Mouse (Mus musculus) heart, adult 18-20 months (tissue): Measurements from ENCODE around the gene Coq10a. TPM values are rescaled to one million over a fixed set of nuclear protein-coding genes. Genes with fewer than 3 reads are reported as not detected.

Experiments
- DNase-seq, 2 experiments: peaks; one replicate each; pipeline ENCODE4 v3.0.0; 2021 to 2022; ENCODE audit warnings: mixed read lengths in 1 of 2
- long read RNA-seq, 2 experiments: library from polyadenylated mRNA; stranded (forward); transcript quantifications; one replicate each; pipeline ENCODE4 v2.0.0; 2021
- total RNA-seq, 2 experiments: library from RNA; stranded (reverse); gene quantifications; 2 replicates each; pipeline ENCODE4 v1.2.3; 2021

The Coq10a gene
- total RNA-seq, result 100 to 1,000 TPM; 365 to 392 TPM
- long read RNA-seq, experiment 1, transcript Coq10a-205 (5 exons, 1,307 nt), result minor isoform, 12 of 406 reads
- long read RNA-seq, experiment 1, transcript Coq10a-207 (5 exons, 1,434 nt), result major isoform, 359 of 406 reads
- long read RNA-seq, experiment 1, transcript Coq10a-201 (5 exons, 1,421 nt), result minor isoform, 6 of 406 reads
- long read RNA-seq, experiment 1, partial matches to known transcripts, result 10 of 406 reads
- long read RNA-seq, experiment 1, other reads (novel, unspliced or antisense), result 19 of 406 reads
- long read RNA-seq, experiment 2, transcript Coq10a-201 (5 exons, 1,421 nt), result minor isoform, 6 of 227 reads
- long read RNA-seq, experiment 2, transcript Coq10a-205 (5 exons, 1,307 nt), result minor isoform, 11 of 227 reads
- long read RNA-seq, experiment 2, transcript Coq10a-207 (5 exons, 1,434 nt), result major isoform, 193 of 227 reads
- long read RNA-seq, experiment 2, partial matches to known transcripts, result 6 of 227 reads
- long read RNA-seq, experiment 2, other reads (novel, unspliced or antisense), result 11 of 227 reads

GRCm38 (mm10) chr10:128368402-128369217 lies at the start of gene Coq10a:
TSS of gene Coq10a (minus strand) at chr10:128368997.
- DNase-seq, result peak; percentile 93 to 97

- no peak for DNase-seq
Measured at GRCm38 (mm10) chr10:128414848-128415247, 46.1 kb upstream of the Coq10a start.

GRCm38 (mm10) chr10:128413076-128413475 lies 44.3 kb upstream of the Coq10a start:
- DNase-seq, result no peak

GRCm38 (mm10) chr10:128412558-128412957 lies 43.8 kb upstream of the Coq10a start:
- DNase-seq, result no peak

GRCm38 (mm10) chr10:128412055-128412381 lies 43.2 kb upstream of the Coq10a start:
- no peak for DNase-seq

GRCm38 (mm10) chr10:128411211-128412054 lies 42.6 kb upstream of the Coq10a start, which contains the start of the genes Nabp2 and Rnf41:
TSS of gene Nabp2 (minus strand) at chr10:128411492.
TSS of gene Rnf41 (plus strand) at chr10:128411657.
- peak; percentile 98 for DNase-seq

GRCm38 (mm10) chr10:128410560-128410845 lies 41.7 kb upstream of the Coq10a start:
- no peak for DNase-seq

- peak; percentile 98 to 99 for DNase-seq
Measured at GRCm38 (mm10) chr10:128409692-128410559, 41.1 kb upstream of the Coq10a start.

- no peak for DNase-seq
Measured at GRCm38 (mm10) chr10:128408591-128409535, 40.1 kb upstream of the Coq10a start.

GRCm38 (mm10) chr10:128403931-128404330 lies 35.1 kb upstream of the Coq10a start:
- DNase-seq, result no peak

GRCm38 (mm10) chr10:128401638-128402037 lies 32.8 kb upstream of the Coq10a start:
- DNase-seq, result no peak

GRCm38 (mm10) chr10:128401056-128401455 lies 32.3 kb upstream of the Coq10a start, which contains the start of gene Slc39a5:
TSS of gene Slc39a5 (minus strand) at chr10:128401229.
- DNase-seq, result no peak

GRCm38 (mm10) chr10:128400338-128400737 lies 31.5 kb upstream of the Coq10a start:
- DNase-seq, result no peak

GRCm38 (mm10) chr10:128397466-128397865 lies 28.7 kb upstream of the Coq10a start:
- peak; percentile 48 to 65 for DNase-seq

GRCm38 (mm10) chr10:128396716-128397264 lies 28.0 kb upstream of the Coq10a start:
- DNase-seq, result no peak

GRCm38 (mm10) chr10:128396017-128396673 lies 27.3 kb upstream of the Coq10a start:
- no peak for DNase-seq

- peak; percentile 49 to 77 for DNase-seq
Measured at GRCm38 (mm10) chr10:128391850-128392249, 23.1 kb upstream of the Coq10a start.

- DNase-seq, result no peak
Measured at GRCm38 (mm10) chr10:128390366-128390765, 21.6 kb upstream of the Coq10a start.

- DNase-seq, result no peak
Measured at GRCm38 (mm10) chr10:128389570-128389969, 20.8 kb upstream of the Coq10a start.
